Mouse (Mus musculus) heart, embryonic 14.5 days (tissue): ENCODE results near the gene Hes3. TPM values are rescaled to one million over a fixed set of nuclear protein-coding genes. Genes with fewer than 3 reads are reported as not detected.
A peak's percentile ranks its signal among the peaks of the same experiment; 100 is the strongest.

Source experiments
- ATAC-seq: fragments of 200-750 bp; cut with Nextera tagmentation; 2 replicates; pipeline ENCODE4 v1.8.0; 2017; ENCODE audit warnings: low read depth, moderate TSS enrichment; ENCODE audit not compliant: insufficient number of reproducible peaks, insufficient read depth, low FRiP score
- H3K27ac ChIP-seq, 2 experiments: fragments of 200-500 bp in 1 of 2; fragments of 300-500 bp in 1 of 2; sonication (generic) in 1 of 2; replicated peaks in 1 of 2; 2 replicates each; pipeline ENCODE4 v1.5.1; 2012 to 2014; ENCODE audit warnings: low read depth in 2 of 2, low read length in 2 of 2, control low read depth in 1 of 2, mild to moderate bottlenecking in 1 of 2, mixed read lengths in 1 of 2; ENCODE audit not compliant: control insufficient read depth in 1 of 2, insufficient read depth in 1 of 2
- H3K27me3 ChIP-seq: fragments of 300-500 bp; sonication (generic); 2 replicates; pipeline ENCODE4 v1.6.1; 2014; ENCODE audit warnings: mild to moderate bottlenecking, low read length, control low read depth; ENCODE audit not compliant: control insufficient read depth, insufficient read depth
- H3K36me3 ChIP-seq: fragments of 300-500 bp; sonication (generic); 2 replicates; pipeline ENCODE4 v1.6.1; 2014; ENCODE audit warnings: mild to moderate bottlenecking, control low read depth, low read length, mixed read lengths; ENCODE audit not compliant: control insufficient read depth, insufficient read depth
- H3K4me1 ChIP-seq, 2 experiments: fragments of 200-500 bp in 1 of 2; fragments of 300-500 bp in 1 of 2; sonication (generic) in 1 of 2; 2 replicates each; pipeline ENCODE4 v1.6.1; 2012 to 2014; ENCODE audit warnings: low read length in 2 of 2, control low read depth in 1 of 2, mixed read lengths in 1 of 2; ENCODE audit not compliant: control insufficient read depth in 2 of 2, insufficient read depth in 2 of 2
- H3K4me2 ChIP-seq: fragments of 300-500 bp; sonication (generic); 2 replicates; pipeline ENCODE4 v1.6.1; 2014; ENCODE audit warnings: mild to moderate bottlenecking, low read length
- H3K4me3 ChIP-seq, 2 experiments: fragments of 200-500 bp in 1 of 2; fragments of 300-500 bp in 1 of 2; sonication (generic) in 1 of 2; 2 replicates each; pipeline ENCODE4 v1.5.1; 2012 to 2014; ENCODE audit warnings: low read length in 2 of 2, mild to moderate bottlenecking in 2 of 2, control low read depth in 1 of 2, low read depth in 1 of 2, moderate library complexity in 1 of 2; ENCODE audit not compliant: control insufficient read depth in 1 of 2, insufficient read depth in 1 of 2
- H3K9ac ChIP-seq: fragments of 300-500 bp; sonication (generic); 2 replicates; pipeline ENCODE4 v1.6.1; 2014; ENCODE audit warnings: mild to moderate bottlenecking, low read length
- H3K9me3 ChIP-seq: fragments of 300-500 bp; sonication (generic); 2 replicates; pipeline ENCODE4 v1.6.1; 2016; ENCODE audit warnings: low read length, control low read depth; ENCODE audit not compliant: control insufficient read depth
- WGBS: fragments of 180-500 bp; shearing (Covaris S2); extraction: QIAGEN DNeasy Blood & Tissue Kit; methylation state at CpG from one replicate; pipeline ENCODE4 v1.1.7; 2014; 5-methylcytosine and 5-hydroxymethylcytosine counted together
- polyA plus RNA-seq: library from polyadenylated mRNA; unstranded; fragments of >200 nt; fragmentation: Nextera tagmentation; extraction: Ambion mirVana; gene quantifications from 2 replicates; pipeline ENCODE4 v1.2.1, GENCODE M21; 2014

The Hes3 gene
- not detected in 2 replicates for polyA plus RNA-seq

GRCm38 (mm10) chr4:152291562-152291961 lies at the start of gene Hes3:
Hes3 (minus strand) TSS chr4:152291662.
- peak within 1 kb of the TSS; percentile 29 for H3K4me2 ChIP-seq

GRCm38 (mm10) chr4:152340584-152341284 lies 49.3 kb upstream of the Hes3 start:
- no peaks in the 10 kb centered on the region for H3K9me3 ChIP-seq
- no peak overlapping the region for H3K4me3 ChIP-seq
- H3K27ac ChIP-seq, result no peak overlapping the region
- H3K4me1 ChIP-seq, result peaks cover 5 to 22% of the 10 kb centered on the region in 2 experiments
- no peak for ATAC-seq
- H3K27me3 ChIP-seq, result peaks cover 67% of the 10 kb centered on the region
- no peak overlapping the region for H3K4me2 ChIP-seq
- H3K9ac ChIP-seq, result no peak overlapping the region
- peaks cover 3% of the 10 kb centered on the region; the same call in 1 of the 2 replicates for H3K36me3 ChIP-seq
- WGBS, result 34% methylated on average over 15 of the region's 15 CpGs

More at GRCm38 (mm10) chr4:152291562-152291961, at the start of gene Hes3:
- no peaks in the 10 kb centered on the region for H3K36me3 ChIP-seq
- H3K27me3 ChIP-seq, result peaks cover 65% of the 10 kb centered on the region
- H3K9me3 ChIP-seq, result no peaks in the 10 kb centered on the region
- WGBS, result 26% methylated on average over 6 of the region's 6 CpGs
- H3K4me1 ChIP-seq, result peaks cover 6% of the 10 kb centered on the region in 2 experiments; a peak in 3 of 4 replicates
- no peak for ATAC-seq
- H3K9ac ChIP-seq, result no peak within 1 kb of the TSS
- H3K4me3 ChIP-seq, result peak within 1 kb of the TSS in 1 of 2 experiments; percentile 21; a peak in 1 of 4 replicates
- H3K27ac ChIP-seq, result no peak within 1 kb of the TSS

- Histone ChIP-seq H3K4me2 (peak overlapping the region; percentile 96), H3K9me3 (no peaks in the 10 kb centered on the region), H3K9ac (peak overlapping the region; percentile 61), H3K36me3 (peaks cover 15% of the 10 kb centered on the region), H3K4me1 (peaks cover 2 to 13% of the 10 kb centered on the region in 2 experiments; a peak in 3 of 4 replicates), H3K4me3 (peak overlapping the region; percentile 47 to 55), H3K27me3 (peaks cover 66% of the 10 kb centered on the region), H3K27ac (no peak overlapping the region)
- 14% methylated on average over 11 of the region's 26 CpGs for WGBS
- no peak for ATAC-seq
Measured at GRCm38 (mm10) chr4:152339293-152339790, 47.9 kb upstream of the Hes3 start.

GRCm38 (mm10) chr4:152338419-152339292 lies 47.2 kb upstream of the Hes3 start, which contains the start of gene Chd5:
Chd5 (plus strand) TSS chr4:152338651.
- H3K4me2 ChIP-seq, result peak within 1 kb of the TSS; percentile 96
- WGBS, result 1% methylated on average over 94 of the region's 120 CpGs
- no peak for ATAC-seq
- peaks cover 63% of the 10 kb centered on the region for H3K27me3 ChIP-seq
- peaks cover 2 to 13% of the 10 kb centered on the region in 2 experiments; a peak in 3 of 4 replicates for H3K4me1 ChIP-seq
- no peak within 1 kb of the TSS for H3K27ac ChIP-seq
- H3K4me3 ChIP-seq, result peak within 1 kb of the TSS; percentile 47 to 55
- peak within 1 kb of the TSS; percentile 61 for H3K9ac ChIP-seq
- peaks cover 22% of the 10 kb centered on the region for H3K36me3 ChIP-seq
- H3K9me3 ChIP-seq, result no peaks in the 10 kb centered on the region

- Histone ChIP-seq H3K4me1 (peaks cover 0 to 13% of the 10 kb centered on the region in 2 experiments; a peak in 3 of 4 replicates), H3K9me3 (no peaks in the 10 kb centered on the region), H3K4me2 (no peak overlapping the region), H3K27ac (no peak overlapping the region), H3K36me3 (peaks cover 31% of the 10 kb centered on the region), H3K9ac (no peak overlapping the region), H3K27me3 (peaks cover 54% of the 10 kb centered on the region), H3K4me3 (no peak overlapping the region)
- no peak for ATAC-seq
- WGBS, result 36% methylated on average over 6 of the region's 6 CpGs
Measured at GRCm38 (mm10) chr4:152337772-152338171, 46.3 kb upstream of the Hes3 start.

GRCm38 (mm10) chr4:152333587-152333986 lies 42.1 kb upstream of the Hes3 start:
- Histone ChIP-seq H3K4me1 (peaks cover 0 to 4% of the 10 kb centered on the region in 2 experiments; a peak in 2 of 4 replicates), H3K27me3 (peaks cover 19% of the 10 kb centered on the region), H3K27ac (no peak overlapping the region), H3K9me3 (no peaks in the 10 kb centered on the region), H3K9ac (no peak overlapping the region), H3K4me2 (no peak overlapping the region), H3K36me3 (peaks cover 73% of the 10 kb centered on the region), H3K4me3 (no peak overlapping the region)
- WGBS, result 93% methylated on average over 12 of the region's 12 CpGs
- no peak for ATAC-seq

- Histone ChIP-seq H3K4me1 (no peaks in the 10 kb centered on the region), H3K4me3 (no peak overlapping the region), H3K9me3 (no peaks in the 10 kb centered on the region), H3K4me2 (no peak overlapping the region), H3K27ac (no peak overlapping the region), H3K9ac (no peak overlapping the region), H3K36me3 (peaks cover 77% of the 10 kb centered on the region), H3K27me3 (peaks cover 12% of the 10 kb centered on the region)
- ATAC-seq, result no peak
- WGBS, result 29% methylated on average over 2 of the region's 2 CpGs
Measured at GRCm38 (mm10) chr4:152332952-152333351, 41.5 kb upstream of the Hes3 start.
